Mouse (Mus musculus): ENCODE measurements around the gene Rptor. TPM values are rescaled to one million over a fixed set of nuclear protein-coding genes. Genes with fewer than 3 reads are reported as not detected.

Rptor gene
- total RNA-seq, 2 experiments from 2014 or later: 30.4 to 34.0 TPM

GRCm38 (mm10) chr11:119784672-119785341 lies 182.1 kb downstream of the Rptor start:
- DNase-seq: no peak

DNA sequence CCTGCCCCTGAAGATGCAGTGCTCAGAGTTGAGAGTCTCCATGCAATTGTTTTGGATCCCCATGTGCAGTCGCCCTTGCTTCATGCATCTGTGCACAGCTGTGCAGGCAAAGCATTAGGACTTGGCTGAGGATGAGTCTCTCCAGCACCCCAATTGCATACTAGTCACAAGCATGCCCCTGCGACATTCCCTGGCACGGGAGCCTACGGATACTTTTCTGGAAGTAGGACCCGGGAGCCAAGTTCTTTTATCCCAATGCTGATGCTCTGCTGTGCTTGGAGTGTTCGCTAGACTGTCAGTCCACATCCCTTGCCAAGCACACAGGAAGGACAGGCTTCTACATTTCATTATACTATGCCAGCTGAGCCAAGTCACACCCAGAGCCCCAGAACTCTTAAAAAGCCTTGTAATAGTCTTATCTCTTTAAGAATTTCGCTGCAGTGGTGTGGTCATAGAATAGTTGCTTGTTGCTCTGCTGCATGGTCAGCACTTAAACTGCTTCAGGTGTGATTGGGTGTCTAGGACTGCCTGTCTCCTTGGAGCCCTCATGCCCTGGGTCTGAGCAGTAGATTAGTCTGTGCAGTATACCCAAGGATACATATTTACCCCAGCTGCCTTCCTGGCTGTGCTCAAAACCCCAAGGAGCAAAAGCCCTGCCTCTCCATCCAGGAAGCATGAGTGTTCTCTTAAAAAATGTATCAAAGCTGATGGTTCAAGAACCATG lies 183.1 kb downstream of the Rptor start:
- DNase-seq: no peak

GRCm38 (mm10) chr11:119786385-119786880 lies 183.7 kb downstream of the Rptor start:
- no peak for DNase-seq

- DNase-seq: no peak
Observed at GRCm38 (mm10) chr11:119788488-119788887, 185.8 kb downstream of the Rptor start.

DNA sequence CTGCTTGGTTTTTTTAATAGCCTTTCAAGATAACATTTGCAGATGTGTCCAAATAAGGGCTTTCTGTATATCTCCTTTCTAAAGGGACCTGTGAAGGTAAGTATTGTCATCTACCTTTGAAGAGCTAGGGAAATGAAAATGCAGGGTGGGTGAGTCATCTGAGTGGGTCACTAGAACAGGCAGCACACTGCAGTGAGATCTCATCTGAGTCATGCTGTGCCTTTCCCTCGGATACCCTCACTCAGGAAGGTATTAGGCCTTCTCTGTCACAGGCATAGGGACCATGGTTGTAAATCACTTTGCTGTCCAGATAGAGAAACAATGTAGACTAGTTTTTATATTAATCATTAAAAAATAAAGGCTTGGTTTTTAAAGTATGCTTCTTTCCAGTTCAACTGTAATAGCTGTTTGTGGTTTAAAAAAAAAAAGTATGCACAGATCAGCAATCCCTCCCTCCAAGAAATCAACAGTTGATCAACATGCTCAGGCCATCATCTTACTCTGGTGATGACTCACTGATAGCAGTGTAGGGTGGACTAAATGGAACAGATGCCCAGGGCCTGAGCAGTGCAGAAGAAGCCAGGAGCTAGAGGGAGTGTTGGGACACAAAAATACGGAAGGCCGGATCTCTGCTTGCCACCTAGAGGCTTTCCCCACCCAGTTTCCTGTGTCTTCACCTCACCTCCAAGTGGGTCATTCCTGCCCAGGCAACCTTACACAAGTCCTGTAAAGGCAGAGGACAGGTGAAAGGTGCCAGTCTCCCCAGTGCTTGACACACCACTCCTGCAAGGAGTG lies 186.4 kb downstream of the Rptor start:
- no peak for DNase-seq

- no peak for DNase-seq
Observed at GRCm38 (mm10) chr11:119791923-119792564, 189.3 kb downstream of the Rptor start.

DNA sequence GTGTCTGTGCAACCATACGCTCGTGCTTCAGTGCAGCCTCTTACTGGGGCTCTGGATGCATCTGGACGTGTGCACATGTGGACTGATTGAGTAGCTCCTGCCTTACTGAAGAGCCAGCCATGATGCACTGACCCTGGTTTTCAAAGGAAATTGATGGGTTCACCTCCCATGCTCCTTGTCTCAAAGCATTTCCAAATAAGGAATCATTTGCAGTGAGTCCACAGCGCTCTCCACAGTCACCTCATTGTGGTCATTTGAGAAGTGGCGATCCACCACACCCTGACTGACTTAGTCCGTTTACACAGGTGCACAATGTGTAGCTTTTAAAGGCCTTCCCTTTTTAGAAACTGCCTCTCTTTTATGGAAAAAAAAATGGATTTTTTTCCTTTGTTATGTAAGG lies 190.7 kb downstream of the Rptor start:
- no peak for DNase-seq

DNA sequence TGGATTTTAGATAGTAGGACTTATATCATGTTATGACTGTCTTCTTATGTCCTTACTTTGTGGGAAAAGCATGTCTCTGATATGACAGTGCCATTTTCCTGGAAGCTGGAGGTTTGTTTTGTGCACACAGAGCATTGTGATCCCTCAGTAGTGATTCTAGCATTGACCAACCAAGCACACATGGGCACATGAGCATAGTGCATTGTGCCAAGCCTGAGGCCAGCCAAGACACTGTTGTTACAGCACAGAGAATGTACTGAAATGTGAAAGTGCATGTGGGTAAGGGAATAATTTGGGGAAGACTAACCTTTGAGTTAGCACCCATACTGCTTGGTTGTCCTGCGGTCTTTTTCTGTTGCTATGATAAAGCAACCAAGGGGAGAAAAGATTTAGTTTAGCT lies 191.3 kb downstream of the Rptor start:
- no peak for DNase-seq

DNA sequence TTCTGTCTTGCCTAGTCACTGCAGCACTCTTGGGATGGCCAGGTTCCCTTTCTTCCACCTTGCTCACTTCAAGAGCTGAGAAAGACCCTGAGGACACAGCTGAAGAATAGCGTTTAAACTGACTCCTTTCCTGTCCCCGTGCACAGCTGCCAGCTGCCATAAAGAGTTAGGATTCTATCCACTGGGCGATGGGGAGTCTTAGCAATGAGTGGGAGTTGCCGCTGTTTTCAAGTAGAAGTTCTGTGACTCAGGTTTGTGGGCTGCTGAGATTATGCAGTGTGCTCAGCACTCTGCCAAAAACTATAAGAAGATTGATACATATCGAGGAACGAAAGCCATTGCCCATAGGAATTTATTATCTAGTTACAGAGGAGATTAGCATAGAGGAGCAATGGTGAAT lies 192.0 kb downstream of the Rptor start:
- DNase-seq: no peak

DNA sequence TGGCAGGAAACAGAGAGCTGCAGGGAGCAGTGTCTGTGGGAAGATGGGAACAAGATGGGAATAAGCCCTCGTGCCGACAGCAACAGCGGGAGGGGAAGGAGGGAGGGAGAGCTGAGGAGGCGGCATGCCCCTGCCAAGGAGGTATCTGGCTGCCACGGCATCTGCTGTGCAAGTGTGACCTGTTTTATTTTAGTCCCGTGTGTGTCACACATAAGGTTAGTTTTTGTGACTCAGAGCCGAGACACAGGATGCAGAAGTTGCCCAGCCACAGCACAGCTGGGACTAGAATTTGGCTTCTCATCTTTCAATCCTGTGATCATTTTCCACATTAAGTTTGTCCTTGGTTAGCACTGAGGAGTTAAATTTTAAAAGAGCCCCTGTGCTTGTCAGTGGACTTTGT lies 193.7 kb downstream of the Rptor start:
- peak in 1 of 2 experiments; percentile 28 for DNase-seq

DNA sequence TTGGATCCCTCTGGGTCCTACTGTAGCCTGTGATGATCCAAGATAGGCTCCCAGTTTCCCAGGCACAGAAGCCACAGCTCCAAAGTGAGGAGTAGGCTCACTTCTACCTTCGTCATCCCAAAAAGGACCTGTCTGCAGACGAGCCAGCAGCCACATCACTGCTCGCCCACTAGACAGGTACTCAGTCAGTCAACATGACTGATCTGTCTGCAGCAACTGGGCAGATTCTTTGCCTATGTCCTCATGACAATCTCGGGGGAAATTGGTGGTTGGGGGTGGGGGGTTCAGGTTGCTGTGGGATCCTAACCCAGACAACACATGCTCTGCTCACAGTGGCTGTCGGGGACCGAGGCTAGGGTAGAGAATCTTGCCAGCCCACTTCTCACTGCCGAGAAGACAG lies 194.1 kb downstream of the Rptor start:
- DNase-seq: no peak

GRCm38 (mm10) chr11:119799536-119799935 lies 196.8 kb downstream of the Rptor start:
- no peak for DNase-seq

GRCm38 (mm10) chr11:119801855-119802254 lies 199.2 kb downstream of the Rptor start:
- DNase-seq: no peak

- DNase-seq: no peak
Observed at GRCm38 (mm10) chr11:119802947-119803346, 200.2 kb downstream of the Rptor start.

GRCm38 (mm10) chr11:119804392-119804791 lies 201.7 kb downstream of the Rptor start:
- no peak for DNase-seq

- no peak for DNase-seq
Observed at GRCm38 (mm10) chr11:119805112-119805750, 202.5 kb downstream of the Rptor start.

- DNase-seq: no peak
Observed at GRCm38 (mm10) chr11:119806539-119806938, 203.8 kb downstream of the Rptor start.

DNA sequence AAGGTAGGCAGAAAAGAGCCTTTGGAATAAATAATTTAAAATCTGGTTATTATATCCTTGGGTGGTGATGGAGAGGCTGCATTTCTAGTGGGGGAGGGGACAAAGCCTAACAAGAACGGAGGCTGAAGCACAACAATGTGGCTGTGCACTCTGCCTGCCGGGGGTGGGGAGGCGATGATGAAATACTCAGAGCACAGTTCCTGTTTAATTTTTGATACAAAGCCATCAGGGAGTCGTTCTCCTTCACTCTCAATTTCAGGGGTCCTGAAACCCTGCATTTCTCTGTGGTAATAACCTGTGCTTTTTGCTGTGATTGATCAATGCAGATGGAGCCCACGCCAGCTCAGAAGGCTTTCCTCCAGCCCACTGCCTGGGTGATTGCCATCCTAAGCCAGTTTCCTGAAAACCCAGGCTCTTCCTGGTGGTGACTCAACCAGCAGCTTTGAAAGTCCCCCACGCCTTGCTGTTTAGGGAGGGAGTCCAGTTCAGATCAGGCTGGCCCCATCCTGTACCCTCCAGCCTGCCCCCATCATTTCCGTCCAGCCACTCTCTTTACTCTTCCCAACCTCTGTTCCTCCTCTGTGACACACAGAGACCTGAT lies 204.8 kb downstream of the Rptor start:
- DNase-seq: peak in 1 of 2 experiments; percentile 18

DNA sequence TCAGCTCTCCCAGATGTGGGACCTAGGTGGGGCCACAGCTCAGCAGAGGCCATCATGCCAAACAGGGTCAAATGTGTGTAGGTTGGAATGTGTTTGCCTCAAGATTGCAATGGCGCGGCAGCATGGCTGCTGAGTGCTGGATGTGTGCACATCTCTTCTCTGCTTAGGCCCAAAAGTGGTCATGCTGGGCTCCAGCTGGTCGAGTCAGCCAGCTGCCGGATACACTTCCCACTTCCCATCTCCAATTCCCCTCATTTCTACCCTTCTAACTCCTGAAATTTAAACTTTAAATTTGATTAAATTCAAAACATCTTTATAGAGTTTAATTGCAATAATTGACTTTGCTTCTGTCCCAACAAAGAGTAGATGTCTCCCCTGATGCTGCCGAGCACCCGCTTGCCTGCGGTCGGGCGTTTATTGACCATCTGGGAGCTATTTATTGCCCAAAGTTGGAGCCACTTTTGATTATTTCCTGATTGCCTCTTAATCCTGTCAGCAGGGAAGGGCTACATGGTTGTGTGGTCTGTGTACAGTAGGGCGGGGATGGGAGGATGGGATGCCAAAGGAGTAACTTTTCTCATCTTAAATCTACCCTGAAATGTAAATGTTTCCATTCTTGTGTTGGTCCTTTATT lies 206.1 kb downstream of the Rptor start:
- DNase-seq: no peak

DNA sequence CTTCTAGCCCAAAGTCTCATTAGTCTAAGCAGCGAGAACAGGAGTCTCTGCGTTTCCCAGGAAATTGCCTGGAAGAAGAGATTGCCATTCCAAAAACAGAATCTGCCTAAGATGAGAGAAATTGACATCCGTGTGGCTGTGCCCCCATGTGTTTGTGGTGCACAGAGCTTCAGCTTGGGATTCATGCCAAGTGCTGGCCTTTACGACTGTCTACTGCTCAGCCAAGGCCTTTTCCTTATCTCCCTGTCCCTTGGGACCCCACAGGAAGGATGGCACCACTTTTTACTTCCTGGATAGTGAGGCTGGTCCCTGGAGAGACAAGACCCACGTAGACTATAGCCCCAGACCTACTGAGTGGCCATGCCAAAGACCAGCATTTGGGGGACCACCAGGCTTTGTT lies 206.6 kb downstream of the Rptor start:
- DNase-seq: no peak

DNA sequence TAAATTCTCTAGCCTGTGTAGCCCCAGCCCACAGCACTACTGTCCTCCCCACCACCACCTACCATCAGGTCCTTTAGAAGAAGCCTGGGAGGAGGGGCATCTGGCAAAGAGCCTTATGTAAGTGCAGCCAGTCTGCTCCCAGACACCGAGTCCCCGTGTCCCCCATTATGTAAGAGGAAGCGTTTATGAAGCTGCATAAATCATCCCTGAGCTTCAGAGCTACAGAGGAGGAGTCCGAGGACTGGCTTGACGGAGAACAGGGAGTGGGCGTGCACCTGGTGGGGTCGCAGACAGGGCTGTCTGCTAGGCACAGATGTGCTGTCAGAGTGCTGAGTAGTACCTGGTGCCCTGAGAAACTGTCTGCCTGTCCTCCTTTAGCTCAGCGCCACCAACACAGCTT lies 208.3 kb downstream of the Rptor start:
- DNase-seq: no peak
